Mouse (Mus musculus) heart, postnatal 0 days (tissue): ENCODE data around the gene Ten1.

Source experiments
- CTCF ChIP-seq: IDR thresholded peaks from 2 replicates; pipeline ENCODE4 v1.5.1; 2016; ENCODE audit warnings: antibody characterized with exemption, control low read depth, low read depth
- EP300 ChIP-seq: IDR thresholded peaks from 2 replicates; pipeline ENCODE4 v1.6.1; 2016; ENCODE audit warnings: antibody characterized with exemption, low read depth

- TF ChIP-seq CTCF (no peak), EP300 (no peak)
These were observed 3.4 kb upstream of the Ten1 start for GRCm38 (mm10) chr11:116195252-116195651.
